10 mouse cellular contexts compared by ENCODE assay signal in genomic region chr4:88167008-88167862, GRCm38 (mm10).
DNase-seq lines count a peak whose midpoint lies in the region; ATAC-seq lines count a peak whose summit lies in the region.
"Had no signal": no experiment of that assay in that cellular context is flagged by ENCODE, and none has a peak within 500 bp of the region (broad histone marks: within the 10 kb centered on the region; RNA-seq: fewer than 3 reads in every experiment).

No protein-coding gene starts in this region.

- ATAC-seq in CD4-positive, CD25-positive, alpha-beta regulatory T cell, adult 4 months = peak; percentile 90
- peak; percentile 74 for ATAC-seq in common myeloid progenitor, adult 5-6 weeks (replicated peaks; ENCODE audit: low read depth, poor library complexity, severe bottlenecking)
- ATAC-seq in megakaryocyte-erythroid progenitor cell, adult 5-6 weeks (replicated peaks; ENCODE audit: low FRiP score, low TSS enrichment, poor library complexity, severe bottlenecking) = peak; percentile 93
- no peak for ATAC-seq in erythroblast, adult 5-6 weeks (replicated peaks; ENCODE audit: low FRiP score, poor library complexity, severe bottlenecking)

- intact Hi-C loops in left cerebral cortex, postnatal 36 days (cut with DNase I) = no loop called here

- peak; percentile 84 for DNase-seq in brain, adult 2 months (ENCODE audit: low read depth, low spot score)
- DNase-seq in left cerebral cortex, postnatal 36 days (ENCODE audit: low spot score in 2 of 2) = no peak
- DNase-seq in adrenal gland, postnatal 36 days = no peak
- DNase-seq in layer of hippocampus, postnatal 25 days (ENCODE audit: extremely low spot score in 1 of 2, low spot score in 1 of 2) = no peak
- DNase-seq: adrenal gland, postnatal 25 days; layer of hippocampus, adult 9-11 months had no signal
